Mouse (Mus musculus): ENCODE measurements around the gene Ddb1.

The Ddb1 gene

DNA sequence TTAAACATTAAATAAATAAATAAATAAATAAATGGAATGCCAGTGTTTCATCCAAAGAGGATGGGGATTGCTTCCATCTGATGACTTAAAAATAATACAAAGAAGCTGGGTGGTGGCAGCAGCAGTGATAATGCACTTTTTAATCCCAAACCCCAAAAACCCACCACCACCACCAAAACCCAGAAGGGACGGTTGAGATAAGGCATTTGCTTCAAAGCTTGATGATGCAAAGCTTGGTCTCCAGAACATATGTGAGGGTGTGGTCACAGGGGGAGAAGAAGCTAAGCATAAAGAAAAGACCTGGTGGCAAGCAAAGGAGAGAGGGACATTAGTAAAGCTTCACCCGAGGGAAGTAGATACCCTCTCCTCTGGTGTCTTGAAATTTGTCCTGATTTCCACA, 56.8 kb downstream of the Ddb1 start:
- DNase-seq (ENCODE audit: low read depth) = no peak

DNA sequence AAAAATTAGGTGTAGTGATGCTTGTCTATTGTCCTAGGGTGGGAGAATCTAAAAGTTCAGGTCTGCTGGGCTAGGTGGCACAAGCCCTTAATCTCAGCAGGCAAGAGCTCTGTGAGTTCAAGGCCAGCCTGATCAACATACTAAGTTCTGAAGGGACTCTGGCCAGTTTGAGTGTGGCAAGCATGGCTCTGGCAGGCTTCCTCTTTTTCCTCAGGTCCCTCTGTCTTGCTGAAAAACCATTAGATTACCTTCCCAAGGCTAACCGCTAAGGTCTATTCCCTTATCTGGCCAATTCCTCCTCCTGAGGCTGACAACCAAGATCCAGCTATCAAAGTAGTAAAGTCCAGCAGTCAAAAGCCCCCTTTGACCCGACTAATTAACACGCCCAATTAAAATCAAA, 57.5 kb downstream of the Ddb1 start:
- DNase-seq (ENCODE audit: low read depth) = no peak

DNA sequence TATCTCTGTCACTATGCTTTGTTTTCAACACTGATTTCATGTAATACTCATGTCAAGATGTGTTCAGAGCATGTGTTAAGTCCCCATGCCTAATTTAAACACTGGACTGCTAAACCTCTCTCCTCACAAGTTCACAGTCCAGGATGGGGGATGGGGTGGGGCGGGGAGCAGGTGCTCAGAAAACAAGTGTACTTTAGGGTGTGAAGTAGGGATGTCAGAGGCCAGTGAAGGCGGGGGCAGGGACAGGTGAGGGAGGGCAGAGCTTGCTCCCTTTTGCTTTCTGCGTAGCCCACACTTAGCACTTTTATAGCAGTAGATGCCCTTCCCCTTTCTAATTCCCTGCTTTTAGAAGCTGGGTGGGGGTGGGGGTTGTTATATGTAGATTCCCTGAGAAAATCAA, 60.0 kb downstream of the Ddb1 start:
- DNase-seq (ENCODE audit: low read depth) = no peak

- DNase-seq (ENCODE audit: low read depth) = peak; percentile 83
These were observed 60.4 kb downstream of the Ddb1 start for GRCm38 (mm10) chr19:10665499-10665898.

DNA sequence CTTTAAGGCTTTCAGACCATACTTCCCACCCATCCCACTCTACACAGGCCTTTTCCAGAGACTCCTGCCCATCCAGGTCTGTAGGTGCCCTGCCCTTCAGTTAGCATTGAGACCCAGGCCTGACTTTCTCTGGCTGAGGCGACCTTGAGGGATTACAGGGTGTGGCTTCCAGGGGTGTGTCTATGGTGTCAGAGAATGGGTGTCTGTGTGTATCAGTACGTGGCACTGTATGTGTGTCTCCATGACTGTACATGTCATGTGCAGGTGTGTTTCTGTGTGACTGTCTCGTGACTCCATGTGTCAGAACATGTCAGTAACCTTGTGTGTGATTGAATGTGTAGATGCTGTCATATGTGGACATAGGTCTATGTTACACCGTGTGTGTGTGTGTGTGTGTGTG, 66.2 kb downstream of the Ddb1 start:
- DNase-seq (ENCODE audit: low read depth) = no peak

DNA sequence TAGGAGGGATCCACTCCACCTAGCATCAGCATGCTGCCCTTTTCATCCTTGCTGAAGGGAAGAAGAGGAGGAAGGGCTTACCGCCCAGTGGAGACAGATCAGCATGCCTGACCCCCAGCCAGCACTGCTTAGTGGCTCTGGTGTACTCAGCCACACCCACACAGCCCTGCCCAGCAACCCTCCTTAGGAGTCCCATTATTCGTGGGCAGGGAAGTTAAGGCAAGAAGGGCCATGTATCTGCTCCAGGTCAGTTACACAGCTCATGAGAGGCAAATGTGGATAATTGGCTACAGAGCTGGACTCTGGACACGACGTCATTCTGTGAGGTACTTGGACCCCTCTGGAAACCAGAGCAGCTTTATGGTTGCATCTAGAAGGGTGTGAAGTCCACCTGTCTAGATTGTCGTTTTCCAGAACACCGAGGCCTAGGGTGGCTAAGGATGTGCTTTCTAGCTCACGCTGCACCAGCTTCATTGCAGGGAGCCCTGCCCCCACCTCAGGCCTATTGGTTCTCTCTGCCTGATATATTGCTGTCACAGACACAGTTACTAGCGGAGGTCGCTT, 66.8 kb downstream of the Ddb1 start:
- DNase-seq (ENCODE audit: low read depth) = no peak

DNA sequence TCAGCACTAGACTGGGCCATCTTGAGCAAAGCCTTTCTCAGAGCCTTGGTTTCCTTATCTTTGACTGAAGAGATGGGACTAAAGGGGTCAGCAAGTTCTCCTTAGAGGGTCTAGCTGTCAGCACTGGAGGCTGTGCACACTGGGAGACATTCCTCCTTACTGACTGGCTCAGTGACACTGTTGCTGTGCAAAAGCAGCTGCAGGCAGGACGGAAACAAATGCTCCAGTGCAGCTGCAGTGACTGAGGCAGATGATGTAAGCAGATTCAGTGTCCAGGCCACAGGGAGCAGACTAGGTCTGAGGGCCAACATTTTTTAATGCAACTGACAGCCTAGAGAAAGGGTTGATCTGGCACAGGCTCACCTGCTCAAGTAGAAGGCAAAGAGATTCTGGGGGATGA, 68.1 kb downstream of the Ddb1 start:
- DNase-seq (ENCODE audit: low read depth) = no peak

DNA sequence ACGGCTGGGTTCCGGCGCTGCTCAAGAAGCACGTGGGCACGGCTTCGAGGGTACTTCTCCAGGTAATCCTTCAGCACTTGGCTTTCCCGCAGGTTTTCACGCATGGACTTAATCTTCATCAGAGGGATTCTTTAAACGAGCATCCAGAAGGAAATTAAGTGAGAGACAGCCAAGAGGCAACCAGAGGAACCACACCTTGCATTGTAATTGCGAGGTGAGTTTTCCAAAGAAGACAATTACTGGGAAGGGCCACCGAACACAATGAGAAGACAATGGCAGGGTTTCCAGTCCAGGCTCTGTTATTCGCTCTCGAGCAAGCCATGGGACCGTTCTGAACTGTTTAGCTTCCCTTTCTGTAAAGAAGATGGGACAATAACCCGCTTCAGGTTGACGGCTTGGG, 71.5 kb downstream of the Ddb1 start:
- no peak for DNase-seq (ENCODE audit: low read depth)

DNA sequence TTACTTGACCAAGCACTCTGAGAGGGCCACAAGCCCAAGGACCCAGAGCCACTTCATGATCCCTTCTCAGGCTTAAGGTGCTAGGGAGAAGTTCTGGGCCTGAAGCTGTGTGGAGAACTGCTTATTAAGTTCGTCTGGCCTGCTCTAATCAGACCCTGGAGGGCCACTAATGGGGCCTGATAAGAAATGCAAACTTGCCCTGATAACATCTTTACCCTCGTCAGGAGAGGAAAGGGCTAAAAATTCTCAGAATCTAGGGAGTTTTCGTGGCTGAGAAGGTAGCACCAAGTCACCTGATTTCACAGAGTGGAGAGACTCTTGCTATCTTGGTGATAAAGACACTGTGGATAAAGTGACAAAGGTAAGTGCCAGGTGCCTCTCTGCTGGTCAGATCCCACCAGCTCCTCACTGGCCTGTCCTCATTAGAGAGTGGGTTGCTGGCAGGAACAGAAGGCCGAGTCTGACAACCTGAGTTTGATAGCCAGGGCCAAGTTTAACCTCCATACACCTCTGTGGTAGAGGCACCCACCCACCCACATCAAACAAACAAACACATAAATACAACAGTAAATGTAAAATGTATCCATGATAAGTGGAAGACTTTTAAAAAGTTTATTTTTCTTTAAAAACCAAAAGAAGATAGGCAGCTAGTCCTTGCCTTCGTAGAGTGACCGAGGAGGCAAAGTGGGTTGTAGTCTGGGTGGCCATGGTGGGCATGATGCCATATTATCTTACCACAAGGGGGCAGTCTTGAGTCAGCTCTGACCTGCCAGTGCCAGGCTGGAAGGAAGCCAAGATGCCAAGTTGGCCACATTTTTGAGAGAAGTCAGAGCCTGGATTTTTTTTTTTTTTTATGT, 73.0 kb downstream of the Ddb1 start, which contains the start of gene Pga5:
TSS of gene Pga5 (minus strand) at position 157 of the 857 bp plus-strand sequence.
- DNase-seq (ENCODE audit: low read depth) = peak; percentile 87

GRCm38 (mm10) chr19:10678772-10679067, 73.6 kb downstream of the Ddb1 start:
- no peak for DNase-seq (ENCODE audit: low read depth)

Data from induced T-regulatory cell, adult 2 months (primary cell).